Mouse (Mus musculus): ENCODE results near the gene Olfr266.

DNA sequence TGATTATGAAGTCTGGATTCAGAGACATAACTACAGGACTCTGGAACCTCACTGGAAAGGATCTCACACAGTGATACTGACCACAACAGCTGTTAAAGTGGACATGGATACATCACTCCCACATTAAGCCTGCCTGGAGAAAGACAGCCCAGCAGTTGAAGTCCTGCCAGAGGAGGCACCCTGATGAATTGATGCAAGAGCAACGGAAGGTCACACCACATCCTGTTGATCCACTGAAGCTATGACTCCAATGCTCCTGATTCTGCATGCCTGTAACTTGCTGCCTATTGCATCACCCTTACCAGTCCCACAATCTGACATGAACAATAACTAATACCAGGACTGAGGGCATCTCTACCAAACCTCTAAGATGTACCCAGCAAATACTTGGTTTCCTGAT, 6.0 kb upstream of the Olfr266 start:
- TF ChIP-seq CTCF (IDR thresholded peaks at IDR 0.05; ENCODE audit: insufficient read depth, low read depth, low read length) = no peak
- no peak for TF ChIP-seq POLR2A (IDR thresholded peaks at IDR 0.05; ENCODE audit: insufficient read depth, low read depth, low read length)
